Mouse (Mus musculus): ENCODE measurements around the gene B3galt1. TPM values are rescaled to one million over a fixed set of nuclear protein-coding genes. Genes with fewer than 3 reads are reported as not detected.

B3galt1 gene
- total and polyA plus RNA-seq, 3 experiments: not detected

- Histone ChIP-seq H3K36me3 (ENCODE audit: control insufficient read depth in 1 of 2, insufficient read depth in 2 of 2, low read length in 2 of 2) (no peaks in the 10 kb centered on the region), H3K4me1 (ENCODE audit: control insufficient read depth in 1 of 2, insufficient read depth in 2 of 2, low read length in 2 of 2) (no peaks in the 10 kb centered on the region), H3K4me3 (ENCODE audit: control insufficient read depth in 1 of 2, insufficient read depth in 1 of 2, low read depth in 2 of 2, low read length in 2 of 2) (no peak overlapping the region), H3K27ac (ENCODE audit: control insufficient read depth, low read depth, low read length) (no peak overlapping the region), H3K79me2 (ENCODE audit: control insufficient read depth, insufficient read depth, low read length, poor library complexity) (no peaks in the 10 kb centered on the region), H3K9me3 (replicated peaks; ENCODE audit: insufficient read depth, low read length) (no peaks in the 10 kb centered on the region), H3K27me3 (ENCODE audit: control insufficient read depth in 1 of 2, insufficient read depth in 2 of 2, low read length in 2 of 2) (no peaks in the 10 kb centered on the region), H3K9ac (ENCODE audit: control insufficient read depth, low read depth, low read length, poor library complexity, severe bottlenecking) (no peak overlapping the region)
- no peak for DNase-seq (ENCODE audit: low read depth, low spot score)
- TF ChIP-seq ELF1 (IDR thresholded peaks at IDR 0.05; ENCODE audit: low read depth, low read length) (no peak), USF1 (IDR thresholded peaks at IDR 0.05; ENCODE audit: low read depth, low read length) (no peak)
Observed at GRCm38 (mm10) chr2:67751585-67751984, 185.9 kb downstream of the B3galt1 start.

DNA sequence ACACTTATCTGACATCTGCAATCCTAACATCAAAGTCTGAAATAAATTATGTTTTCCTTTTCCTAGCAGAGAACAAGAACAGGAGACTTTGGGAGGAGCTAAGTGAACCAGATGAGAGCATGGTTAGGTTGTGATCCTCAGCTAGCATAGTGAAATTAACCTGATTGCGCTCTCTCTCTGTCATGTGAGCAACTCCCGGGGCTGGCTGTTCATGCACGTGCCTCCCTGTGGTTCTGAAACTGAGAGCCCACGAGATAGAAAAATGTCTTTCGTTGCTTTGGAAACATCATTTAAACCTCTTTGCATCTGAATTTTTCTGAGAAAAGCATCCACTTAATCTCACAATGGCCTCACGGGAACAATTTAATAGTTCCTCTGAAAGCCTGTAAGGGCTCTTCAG, 190.8 kb downstream of the B3galt1 start:
- Histone ChIP-seq H3K4me1 (ENCODE audit: control insufficient read depth in 1 of 2, insufficient read depth in 2 of 2, low read length in 2 of 2) (no peaks in the 10 kb centered on the region), H3K27ac (ENCODE audit: control insufficient read depth, low read depth, low read length) (no peak overlapping the region), H3K27me3 (ENCODE audit: control insufficient read depth in 1 of 2, insufficient read depth in 2 of 2, low read length in 2 of 2) (no peaks in the 10 kb centered on the region), H3K36me3 (ENCODE audit: control insufficient read depth in 1 of 2, insufficient read depth in 2 of 2, low read length in 2 of 2) (no peaks in the 10 kb centered on the region), H3K9me3 (replicated peaks; ENCODE audit: insufficient read depth, low read length) (no peaks in the 10 kb centered on the region), H3K9ac (ENCODE audit: control insufficient read depth, low read depth, low read length, poor library complexity, severe bottlenecking) (no peak overlapping the region), H3K4me3 (ENCODE audit: control insufficient read depth in 1 of 2, insufficient read depth in 1 of 2, low read depth in 2 of 2, low read length in 2 of 2) (no peak overlapping the region), H3K79me2 (ENCODE audit: control insufficient read depth, insufficient read depth, low read length, poor library complexity) (no peaks in the 10 kb centered on the region)
- no peak for DNase-seq (ENCODE audit: low read depth, low spot score)
- no peak for TF ChIP-seq USF1 (IDR thresholded peaks at IDR 0.05; ENCODE audit: low read depth, low read length)
- no peak for TF ChIP-seq MEF2A (IDR thresholded peaks at IDR 0.05; ENCODE audit: extremely low read depth, insufficient replicate concordance, low read depth, low read length, poor library complexity, severe bottlenecking)
- TF ChIP-seq ZNF384 (IDR thresholded peaks at IDR 0.05; ENCODE audit: low read depth, low read length): no peak
- TF ChIP-seq ZMIZ1 (IDR thresholded peaks at IDR 0.05; ENCODE audit: low read depth, low read length): no peak
- no peak for TF ChIP-seq TAL1 (IDR thresholded peaks at IDR 0.05; ENCODE audit: low read length)
- no peak for TF ChIP-seq ZC3H11A (IDR thresholded peaks at IDR 0.05; ENCODE audit: low read depth, low read length)
- no peak for TF ChIP-seq CHD2 (IDR thresholded peaks at IDR 0.05; ENCODE audit: low read length)
- no peak for TF ChIP-seq ELF1 (IDR thresholded peaks at IDR 0.05; ENCODE audit: low read depth, low read length)
- no peak for TF ChIP-seq SMC3 (IDR thresholded peaks at IDR 0.05; ENCODE audit: low read depth, low read length)
- TF ChIP-seq UBTF (IDR thresholded peaks at IDR 0.05; ENCODE audit: borderline replicate concordance, insufficient read depth, low read depth, low read length): no peak
- TF ChIP-seq HCFC1 (IDR thresholded peaks at IDR 0.05; ENCODE audit: low read depth, low read length): no peak
- TF ChIP-seq POLR2A (IDR thresholded peaks at IDR 0.05; ENCODE audit: control insufficient read depth in 1 of 2, insufficient read depth in 1 of 2, low read depth in 1 of 2, low read length in 2 of 2, poor library complexity in 1 of 2): no peak
- no peak for TF ChIP-seq USF2 (IDR thresholded peaks at IDR 0.05; ENCODE audit: borderline replicate concordance in 1 of 2, insufficient read depth in 1 of 2, low read depth in 1 of 2, low read length in 2 of 2)
- TF ChIP-seq KAT2A (conservative IDR thresholded peaks at IDR 0.05; ENCODE audit: low read depth, low read length): no peak

DNA sequence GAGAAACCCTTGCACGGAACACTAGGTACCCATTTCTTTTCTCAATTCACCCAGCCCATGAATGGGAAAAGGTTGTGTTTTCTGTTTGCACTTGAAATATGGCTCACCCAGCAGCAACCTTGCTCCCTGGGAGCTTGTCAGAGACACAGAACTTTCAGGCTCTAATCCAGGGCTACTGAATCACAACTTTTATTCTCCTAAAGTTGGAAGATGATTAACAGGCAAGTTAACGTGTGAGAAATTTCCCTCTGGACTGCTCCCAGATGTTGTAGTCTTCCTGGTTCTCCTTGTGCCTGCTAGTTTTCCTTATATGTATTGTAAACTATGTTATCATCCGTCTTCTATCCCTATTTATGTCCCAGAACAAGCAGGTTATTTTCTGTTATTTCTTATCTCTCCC, 221.9 kb downstream of the B3galt1 start:
- H3K9me3 ChIP-seq (replicated peaks; ENCODE audit: insufficient read depth, low read length): no peaks in the 10 kb centered on the region
- no peak overlapping the region for H3K27ac ChIP-seq (ENCODE audit: control insufficient read depth, low read depth, low read length)
- no peaks in the 10 kb centered on the region for H3K4me1 ChIP-seq (ENCODE audit: control insufficient read depth in 1 of 2, insufficient read depth in 2 of 2, low read length in 2 of 2)
- H3K27me3 ChIP-seq (ENCODE audit: control insufficient read depth in 1 of 2, insufficient read depth in 2 of 2, low read length in 2 of 2): no peaks in the 10 kb centered on the region
- no peak overlapping the region for H3K4me3 ChIP-seq (ENCODE audit: control insufficient read depth in 1 of 2, insufficient read depth in 1 of 2, low read depth in 2 of 2, low read length in 2 of 2)
- no peak overlapping the region for H3K9ac ChIP-seq (ENCODE audit: control insufficient read depth, low read depth, low read length, poor library complexity, severe bottlenecking)
- no peak for TF ChIP-seq EP300 (IDR thresholded peaks at IDR 0.05; ENCODE audit: low read depth in 1 of 2, low read length in 2 of 2)
- TF ChIP-seq POLR2AphosphoS2 (IDR thresholded peaks at IDR 0.05; ENCODE audit: low read length): no peak
- no peak for TF ChIP-seq HCFC1 (IDR thresholded peaks at IDR 0.05; ENCODE audit: low read depth, low read length)
- TF ChIP-seq NRF1 (IDR thresholded peaks at IDR 0.05; ENCODE audit: insufficient read depth, low read depth, low read length, poor library complexity, severe bottlenecking): no peak
- no peak for TF ChIP-seq ETS1 (IDR thresholded peaks at IDR 0.05; ENCODE audit: low read depth, low read length)
- TF ChIP-seq RCOR1 (IDR thresholded peaks at IDR 0.05; ENCODE audit: low read depth, low read length): no peak
- no peak for TF ChIP-seq GABPA (IDR thresholded peaks at IDR 0.05; ENCODE audit: low read depth, low read length)
- TF ChIP-seq ZKSCAN1 (IDR thresholded peaks at IDR 0.05; ENCODE audit: low read depth, low read length): no peak
- TF ChIP-seq MAFK (IDR thresholded peaks at IDR 0.05; ENCODE audit: borderline replicate concordance, low read depth, low read length): no peak
- DNase-seq (ENCODE audit: low read depth, low spot score): no peak
- H3K36me3 ChIP-seq (ENCODE audit: control insufficient read depth in 1 of 2, insufficient read depth in 2 of 2, low read length in 2 of 2): no peaks in the 10 kb centered on the region
- no peaks in the 10 kb centered on the region for H3K79me2 ChIP-seq (ENCODE audit: control insufficient read depth, insufficient read depth, low read length, poor library complexity)

Measured in MEL (cell line).